Mouse (Mus musculus): ENCODE results near the gene Gm49721. TPM values are rescaled to one million over a fixed set of nuclear protein-coding genes. Genes with fewer than 3 reads are reported as not detected.
"Not testable (repeated sequence)": the region's sequence is repeated elsewhere in the genome, so short reads cannot be mapped to it uniquely, and the experiment has no call there.

The Gm49721 gene
- polyA plus RNA-seq, 1 experiment from 2014 or later = 0.17 TPM

- not testable (repeated sequence) for H3K27ac ChIP-seq; H3K4me2 ChIP-seq; H3K4me1 ChIP-seq; H3K9me3 ChIP-seq; H3K27me3 ChIP-seq; H3K36me3 ChIP-seq (replicated peaks); ATAC-seq (ENCODE audit: low FRiP score); H3K4me3 ChIP-seq (replicated peaks); H3K9ac ChIP-seq
- WGBS = 85% methylated on average over 4 of the region's 6 CpGs
These were observed 16.4 kb upstream of the Gm49721 start for GRCm38 (mm10) chr17:6962339-6962738.

GRCm38 (mm10) chr17:6962936-6963335, 15.8 kb upstream of the Gm49721 start:
- 79% methylated on average over 4 of the region's 4 CpGs for WGBS
- H3K4me1 ChIP-seq; H3K27me3 ChIP-seq; H3K4me2 ChIP-seq; H3K4me3 ChIP-seq (replicated peaks); H3K36me3 ChIP-seq (replicated peaks); H3K9me3 ChIP-seq; H3K27ac ChIP-seq; H3K9ac ChIP-seq; ATAC-seq (ENCODE audit: low FRiP score): not testable (repeated sequence)

DNA sequence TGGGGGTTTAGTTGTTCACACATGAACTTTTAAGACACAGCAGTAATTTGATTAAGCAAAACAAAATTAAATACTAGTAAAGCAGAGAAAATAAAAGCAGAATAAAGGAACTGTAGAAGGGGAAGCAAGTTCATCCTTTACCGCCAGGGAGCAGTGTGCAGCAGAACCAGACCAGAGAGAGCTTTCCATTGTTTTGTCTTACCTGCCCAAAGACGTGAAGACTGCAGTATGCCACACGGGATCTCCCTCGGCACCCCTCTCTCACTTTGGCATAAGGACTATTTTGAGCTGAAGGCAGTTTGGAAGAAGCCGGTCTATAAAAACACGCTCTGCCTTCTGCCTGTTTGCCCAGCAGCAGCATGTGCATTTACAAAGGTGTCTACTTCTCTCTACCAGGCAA, 13.3 kb upstream of the Gm49721 start:
- H3K4me3 ChIP-seq (replicated peaks); H3K27me3 ChIP-seq; H3K9me3 ChIP-seq; H3K27ac ChIP-seq; ATAC-seq (ENCODE audit: low FRiP score); H3K9ac ChIP-seq; H3K4me2 ChIP-seq; H3K4me1 ChIP-seq; H3K36me3 ChIP-seq (replicated peaks): not testable (repeated sequence)
- 15% methylated on average over 6 of the region's 6 CpGs for WGBS

DNA sequence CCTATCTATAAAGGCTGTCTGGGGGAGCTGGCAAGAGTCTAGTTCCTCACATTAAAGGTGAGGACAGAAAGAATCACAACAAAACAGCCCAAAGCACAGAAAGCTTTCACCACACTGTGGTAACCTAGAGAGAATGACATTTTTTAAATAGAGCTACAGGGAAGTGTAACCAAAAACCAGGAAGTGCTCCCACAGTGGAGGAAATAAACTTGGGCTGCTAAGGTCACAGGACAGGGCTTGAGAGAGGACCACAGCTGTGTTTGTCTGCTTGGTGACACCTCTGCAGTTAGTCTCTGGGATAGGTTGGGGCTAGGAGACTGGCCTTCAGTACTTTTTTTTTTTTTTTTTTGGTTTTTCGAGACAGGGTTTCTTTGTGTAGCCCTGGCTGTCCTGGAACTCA, 11.0 kb upstream of the Gm49721 start:
- not testable (repeated sequence) for ATAC-seq (ENCODE audit: low FRiP score); H3K4me2 ChIP-seq; H3K27me3 ChIP-seq; H3K4me3 ChIP-seq (replicated peaks); H3K27ac ChIP-seq; H3K9ac ChIP-seq; H3K9me3 ChIP-seq; H3K4me1 ChIP-seq; H3K36me3 ChIP-seq (replicated peaks)
- no CpG with 5 or more reads among the region's 1 CpGs for WGBS

DNA sequence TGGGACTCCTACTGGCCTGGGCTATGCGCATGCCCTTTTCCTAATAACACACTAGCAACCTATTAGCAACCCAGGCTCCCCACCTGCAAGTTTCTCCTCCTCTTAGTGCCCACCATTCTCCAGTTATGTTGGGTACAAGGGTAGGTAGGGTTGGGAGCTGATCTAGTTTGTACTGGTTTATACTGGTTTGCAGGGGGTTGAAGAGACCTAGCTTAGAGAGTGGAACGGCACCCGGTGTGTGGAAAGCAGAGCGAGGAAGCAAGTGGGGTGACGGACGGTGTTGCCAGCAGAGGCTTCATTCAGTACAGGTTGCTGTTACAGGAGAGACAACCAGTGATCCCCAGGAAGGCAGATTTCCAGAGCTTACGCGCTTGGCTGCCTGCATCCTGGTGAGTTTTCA, 8.4 kb upstream of the Gm49721 start, which contains the start of gene Rnaset2b:
Gene Rnaset2b (plus strand): TSS at position 301 of the 400 bp plus-strand sequence.
- H3K4me1 ChIP-seq; ATAC-seq (ENCODE audit: low FRiP score); H3K4me3 ChIP-seq (replicated peaks); H3K27me3 ChIP-seq; H3K4me2 ChIP-seq; H3K9me3 ChIP-seq; H3K36me3 ChIP-seq (replicated peaks); H3K9ac ChIP-seq; H3K27ac ChIP-seq: not testable (repeated sequence)
- no CpG with 5 or more reads among the region's 8 CpGs for WGBS

DNA sequence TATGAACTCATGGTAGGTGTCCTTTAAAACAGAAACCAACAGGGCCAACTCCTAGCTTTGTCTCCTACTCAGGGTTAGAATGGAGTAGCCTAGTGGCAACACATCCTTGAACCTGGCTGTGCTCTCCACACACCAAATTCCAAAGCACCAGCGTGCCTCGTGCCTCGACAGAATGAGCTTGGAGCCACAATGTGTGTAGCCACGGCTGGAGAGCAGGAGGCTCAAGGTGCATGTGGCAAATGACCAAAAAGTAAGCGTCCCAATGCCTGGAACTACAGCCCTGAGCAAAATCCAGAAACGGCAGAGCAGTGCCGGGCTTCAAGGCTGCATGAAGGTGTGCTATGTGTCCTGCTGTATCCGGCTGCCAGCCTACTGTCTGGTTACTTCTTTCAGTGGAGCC, 7.5 kb upstream of the Gm49721 start:
- H3K4me1 ChIP-seq; H3K9ac ChIP-seq; H3K36me3 ChIP-seq (replicated peaks); H3K27ac ChIP-seq; H3K4me3 ChIP-seq (replicated peaks); ATAC-seq (ENCODE audit: low FRiP score); H3K27me3 ChIP-seq; H3K4me2 ChIP-seq; H3K9me3 ChIP-seq: not testable (repeated sequence)
- WGBS = 82% methylated on average over 8 of the region's 8 CpGs

DNA sequence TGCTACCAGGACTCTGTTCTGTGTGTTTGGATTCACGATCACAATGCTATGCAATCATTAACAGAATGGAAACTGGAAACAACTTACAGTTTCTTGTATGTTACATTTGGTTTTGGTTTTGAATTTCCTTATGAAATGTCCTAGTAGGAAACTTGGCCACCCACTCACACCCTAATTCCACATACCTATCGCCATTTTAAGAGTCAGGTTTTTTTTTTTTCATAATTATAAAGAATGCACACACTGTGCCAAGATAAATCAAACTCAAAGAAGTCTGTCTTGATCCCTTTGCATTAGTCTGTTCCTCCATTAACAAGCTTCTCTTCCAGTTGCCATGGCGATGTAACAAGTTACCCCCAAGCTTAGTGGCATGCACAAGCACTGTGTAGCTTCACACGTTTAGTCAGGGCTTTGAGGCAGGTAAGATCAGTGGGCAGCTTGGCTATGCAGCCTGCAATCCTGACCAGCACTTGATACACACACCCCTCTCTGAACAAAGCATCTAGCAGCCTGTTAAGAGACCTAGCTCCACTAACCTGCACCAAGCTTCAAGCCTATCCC, 5.8 kb upstream of the Gm49721 start:
- WGBS = 64% methylated on average over 4 of the region's 4 CpGs
- not testable (repeated sequence) for H3K4me1 ChIP-seq; H3K4me2 ChIP-seq; H3K4me3 ChIP-seq (replicated peaks); ATAC-seq (ENCODE audit: low FRiP score); H3K27ac ChIP-seq; H3K27me3 ChIP-seq; H3K9ac ChIP-seq; H3K36me3 ChIP-seq (replicated peaks); H3K9me3 ChIP-seq

GRCm38 (mm10) chr17:6974985-6975384, 3.7 kb upstream of the Gm49721 start:
- not testable (repeated sequence) for H3K36me3 ChIP-seq (replicated peaks); H3K4me1 ChIP-seq; H3K9ac ChIP-seq; H3K27me3 ChIP-seq; ATAC-seq (ENCODE audit: low FRiP score); H3K27ac ChIP-seq; H3K9me3 ChIP-seq; H3K4me3 ChIP-seq (replicated peaks); H3K4me2 ChIP-seq
- WGBS = 64% methylated on average over 3 of the region's 3 CpGs

DNA sequence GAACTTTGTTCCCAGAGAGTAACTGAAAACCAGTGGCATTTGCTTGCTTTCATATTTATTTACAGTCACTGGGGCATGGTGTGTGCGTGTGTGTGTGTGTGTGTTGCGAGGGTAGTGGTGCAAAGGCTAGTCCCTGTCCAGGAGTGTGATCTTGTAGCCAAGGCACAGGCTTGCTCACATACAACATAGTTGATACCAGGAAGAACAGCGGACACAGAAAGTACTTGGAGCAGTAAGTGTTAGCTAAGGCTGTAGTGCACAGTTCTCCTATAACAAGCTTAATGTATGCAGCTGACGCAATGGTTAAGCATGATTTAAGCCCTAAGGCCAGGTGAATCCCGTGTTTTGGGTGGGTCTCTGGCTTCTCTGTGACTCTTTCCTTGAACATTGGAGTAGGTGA, 676 bp downstream of the Gm49721 start:
- H3K27ac ChIP-seq; H3K27me3 ChIP-seq; H3K4me1 ChIP-seq; H3K9me3 ChIP-seq; H3K36me3 ChIP-seq (replicated peaks): not testable (repeated sequence)
- peak overlapping the region; percentile 51 for H3K4me3 ChIP-seq (replicated peaks)
- H3K9ac ChIP-seq = peak overlapping the region; percentile 65; the same call in 1 of the 2 replicates
- ATAC-seq (ENCODE audit: low FRiP score) = 0 out of 2 replicates have a peak, but pooled peaks have one; percentile 9
- 16% methylated on average over 5 of the region's 5 CpGs for WGBS
- peak overlapping the region; percentile 56 for H3K4me2 ChIP-seq

DNA sequence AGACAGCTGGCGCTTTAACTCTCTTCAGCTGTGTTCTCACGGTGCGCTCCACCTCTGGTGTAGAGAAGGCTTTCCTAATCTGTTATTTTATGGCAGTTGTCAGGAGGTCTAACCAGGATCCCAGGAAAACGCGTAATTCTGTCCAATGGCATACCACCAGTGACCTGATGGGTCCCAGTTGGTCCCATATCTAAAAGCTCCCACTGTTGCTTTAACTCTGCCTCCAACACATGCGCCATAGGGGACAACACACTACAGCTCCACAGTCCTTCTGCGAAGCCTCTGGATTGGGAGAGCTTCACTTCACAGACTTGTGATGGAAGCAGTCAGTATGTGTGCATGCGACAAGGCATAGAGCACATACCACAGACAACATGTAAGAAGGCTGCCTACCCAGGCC, 1.4 kb downstream of the Gm49721 start:
- ATAC-seq (ENCODE audit: low FRiP score); H3K4me3 ChIP-seq (replicated peaks); H3K9ac ChIP-seq; H3K27me3 ChIP-seq; H3K9me3 ChIP-seq; H3K4me1 ChIP-seq; H3K36me3 ChIP-seq (replicated peaks); H3K27ac ChIP-seq; H3K4me2 ChIP-seq: not testable (repeated sequence)
- WGBS = 95% methylated on average over 5 of the region's 8 CpGs

- H3K9me3 ChIP-seq; H3K4me3 ChIP-seq (replicated peaks); ATAC-seq (ENCODE audit: low FRiP score); H3K27ac ChIP-seq; H3K36me3 ChIP-seq (replicated peaks); H3K27me3 ChIP-seq; H3K4me1 ChIP-seq; H3K4me2 ChIP-seq; H3K9ac ChIP-seq: not testable (repeated sequence)
- 97% methylated on average over 1 of the region's 1 CpGs for WGBS
These were observed 7.4 kb downstream of the Gm49721 start for GRCm38 (mm10) chr17:6986118-6986517.

GRCm38 (mm10) chr17:6995504-6995903, 16.8 kb downstream of the Gm49721 start:
- WGBS = no CpG with 5 or more reads among the region's 6 CpGs
- not testable (repeated sequence) for H3K27ac ChIP-seq; H3K9ac ChIP-seq; H3K27me3 ChIP-seq; H3K4me2 ChIP-seq; H3K4me3 ChIP-seq (replicated peaks); H3K9me3 ChIP-seq; H3K36me3 ChIP-seq (replicated peaks); ATAC-seq (ENCODE audit: low FRiP score); H3K4me1 ChIP-seq

GRCm38 (mm10) chr17:6996826-6997225, 18.1 kb downstream of the Gm49721 start:
- H3K27me3 ChIP-seq; H3K9me3 ChIP-seq; H3K4me2 ChIP-seq; H3K9ac ChIP-seq; H3K27ac ChIP-seq; ATAC-seq (ENCODE audit: low FRiP score); H3K4me3 ChIP-seq (replicated peaks); H3K4me1 ChIP-seq; H3K36me3 ChIP-seq (replicated peaks): not testable (repeated sequence)
- 79% methylated on average over 8 of the region's 8 CpGs for WGBS
